Mouse (Mus musculus) CH12.LX (cell line): Measurements from ENCODE around the gene Casz1. TPM values are rescaled to one million over a fixed set of nuclear protein-coding genes. Genes with fewer than 3 reads are reported as not detected.

Experiments used
- DNase-seq: peaks from one replicate; pipeline ENCODE4 v3.0.0-alpha.2; 2013; ENCODE audit errors: extremely low read depth
- H3K27ac ChIP-seq: 2 replicates; pipeline ENCODE4 v1.5.1; 2012; ENCODE audit warnings: low read depth, mild to moderate bottlenecking, control low read depth, moderate library complexity; ENCODE audit not compliant: insufficient read depth
- H3K27me3 ChIP-seq: replicated peaks from 2 replicates; pipeline ENCODE3; 2012; ENCODE audit warnings: inconsistent platforms
- H3K36me3 ChIP-seq, 2 experiments: replicated peaks in 1 of 2; 2 replicates each; pipeline versions ENCODE3 to v1.6.1; 2012; ENCODE audit warnings: inconsistent platforms in 1 of 2, low read length in 1 of 2, mild to moderate bottlenecking in 1 of 2, mixed read lengths in 1 of 2, moderate library complexity in 1 of 2; ENCODE audit not compliant: control insufficient read depth in 1 of 2, insufficient read depth in 1 of 2
- H3K4me1 ChIP-seq, 2 experiments: 2 replicates each; pipeline ENCODE4 v1.6.1; 2012; ENCODE audit warnings: inconsistent platforms in 1 of 2, moderate library complexity in 1 of 2; ENCODE audit not compliant: insufficient read depth in 2 of 2, control insufficient read depth in 1 of 2
- H3K4me2 ChIP-seq: 2 replicates; pipeline ENCODE4 v1.6.1; 2012; ENCODE audit warnings: low read depth, mild to moderate bottlenecking, control low read depth; ENCODE audit not compliant: poor library complexity, insufficient read depth, severe bottlenecking
- H3K4me3 ChIP-seq, 3 experiments: fragments of 150-350 bp in 1 of 3; sonication (generic) in 1 of 3; replicated peaks in 1 of 3; 2 replicates each; pipeline versions ENCODE3 to v1.5.1; 2011 to 2012; ENCODE audit warnings: low read depth in 2 of 3, low read length in 2 of 3, mild to moderate bottlenecking in 2 of 3, moderate library complexity in 2 of 3, control low read depth in 1 of 3, improper control_type of control experiment in 1 of 3, inconsistent platforms in 1 of 3, mixed read lengths in 1 of 3; ENCODE audit not compliant: poor library complexity in 1 of 3
- H3K79me2 ChIP-seq: replicated peaks from 2 replicates; pipeline ENCODE4 v1.6.1; 2012; ENCODE audit warnings: mild to moderate bottlenecking, moderate library complexity; ENCODE audit not compliant: control insufficient read depth, poor library complexity, insufficient read depth, severe bottlenecking; ENCODE audit errors: extremely low read depth
- H3K9ac ChIP-seq: 2 replicates; pipeline ENCODE4 v1.6.1; 2012; ENCODE audit warnings: low read depth, mild to moderate bottlenecking, control low read depth, moderate library complexity; ENCODE audit not compliant: insufficient read depth
- H3K9me3 ChIP-seq: replicated peaks from 2 replicates; pipeline ENCODE3; 2012; ENCODE audit warnings: low read length, inconsistent platforms, mixed read lengths
- BHLHE40 ChIP-seq: IDR thresholded peaks from 2 replicates; pipeline ENCODE4 v1.6.1; 2011; ENCODE audit warnings: mild to moderate bottlenecking, low read depth, low read length, improper control_type of control experiment
- CHD1 ChIP-seq: IDR thresholded peaks from 2 replicates; pipeline ENCODE4 v1.6.1; 2012; ENCODE audit warnings: low read depth, low read length, improper control_type of control experiment, inconsistent platforms
- CHD2 ChIP-seq: IDR thresholded peaks from 2 replicates; pipeline ENCODE4 v1.6.1; 2011; ENCODE audit warnings: low read length, improper control_type of control experiment
- CTCF ChIP-seq, 2 experiments: IDR thresholded peaks in 1 of 2; conservative IDR thresholded peaks in 1 of 2; 2 replicates each; pipeline ENCODE4 v1.5.1; 2011 to 2012; ENCODE audit warnings: low read depth in 2 of 2, low read length in 2 of 2, improper control_type of control experiment in 1 of 2, inconsistent platforms in 1 of 2, mild to moderate bottlenecking in 1 of 2, moderate library complexity in 1 of 2
- E2F4 ChIP-seq: IDR thresholded peaks from 2 replicates; pipeline ENCODE4 v1.6.1; 2011; ENCODE audit warnings: low read depth, low read length, improper control_type of control experiment; ENCODE audit not compliant: insufficient replicate concordance
- ELF1 ChIP-seq: IDR thresholded peaks from 2 replicates; pipeline ENCODE4 v1.6.1; 2014; ENCODE audit warnings: low read depth, mild to moderate bottlenecking, inconsistent platforms, low read length, improper control_type of control experiment
- ETS1 ChIP-seq: conservative IDR thresholded peaks from 2 replicates; pipeline ENCODE4 v1.6.1; 2012; ENCODE audit warnings: low read depth, mild to moderate bottlenecking, inconsistent platforms, low read length, improper control_type of control experiment, moderate library complexity
- HCFC1 ChIP-seq: IDR thresholded peaks from 2 replicates; pipeline ENCODE4 v1.6.1; 2012; ENCODE audit warnings: low read depth, mild to moderate bottlenecking, inconsistent platforms, low read length, improper control_type of control experiment
- JUND ChIP-seq: conservative IDR thresholded peaks from 2 replicates; pipeline ENCODE4 v1.6.1; 2011; ENCODE audit warnings: low read depth, low read length, improper control_type of control experiment
- KAT2A ChIP-seq: IDR thresholded peaks from 2 replicates; pipeline ENCODE4 v1.6.1; 2012; ENCODE audit warnings: low read length, improper control_type of control experiment, inconsistent platforms; ENCODE audit not compliant: insufficient replicate concordance
- MAX ChIP-seq: IDR thresholded peaks from 2 replicates; pipeline ENCODE4 v1.6.1; 2011; ENCODE audit warnings: low read length, improper control_type of control experiment
- MAZ ChIP-seq: IDR thresholded peaks from 2 replicates; pipeline ENCODE4 v1.6.1; 2012; ENCODE audit warnings: low read depth, mild to moderate bottlenecking, inconsistent platforms, low read length, improper control_type of control experiment, moderate library complexity
- MEF2A ChIP-seq: IDR thresholded peaks from 2 replicates; pipeline ENCODE4 v1.6.1; 2014; ENCODE audit warnings: low read depth, mild to moderate bottlenecking, inconsistent platforms, low read length, improper control_type of control experiment, borderline replicate concordance
- NELFE ChIP-seq: IDR thresholded peaks from 2 replicates; pipeline ENCODE4 v1.6.1; 2011; ENCODE audit warnings: low read depth, low read length, improper control_type of control experiment
- PAX5 ChIP-seq: IDR thresholded peaks from 2 replicates; pipeline ENCODE4 v1.6.1; 2012; ENCODE audit warnings: low read length, inconsistent platforms, mixed read lengths
- POLR2AphosphoS2 ChIP-seq: IDR thresholded peaks from 2 replicates; pipeline ENCODE4 v1.6.1; 2011; ENCODE audit warnings: low read depth, low read length, improper control_type of control experiment
- RAD21 ChIP-seq: IDR thresholded peaks from 2 replicates; pipeline ENCODE4 v1.6.1; 2011; ENCODE audit warnings: low read depth, mild to moderate bottlenecking, low read length, improper control_type of control experiment, moderate library complexity
- RCOR1 ChIP-seq: conservative IDR thresholded peaks from 2 replicates; pipeline ENCODE4 v1.6.1; 2012; ENCODE audit warnings: low read depth, mild to moderate bottlenecking, inconsistent platforms, low read length, improper control_type of control experiment
- SIN3A ChIP-seq: IDR thresholded peaks from 2 replicates; pipeline ENCODE4 v1.6.1; 2012; ENCODE audit warnings: low read length, improper control_type of control experiment, inconsistent platforms
- TBP ChIP-seq: conservative IDR thresholded peaks from 2 replicates; pipeline ENCODE4 v1.6.1; 2011; ENCODE audit warnings: low read depth, low read length, improper control_type of control experiment
- UBTF ChIP-seq: IDR thresholded peaks from 2 replicates; pipeline ENCODE4 v1.6.1; 2012; ENCODE audit warnings: low read depth, mild to moderate bottlenecking, inconsistent platforms, low read length, improper control_type of control experiment, moderate library complexity
- USF1 ChIP-seq: IDR thresholded peaks from 2 replicates; pipeline ENCODE4 v1.6.1; 2014; ENCODE audit warnings: low read depth, mild to moderate bottlenecking, inconsistent platforms, low read length, improper control_type of control experiment
- USF2 ChIP-seq: conservative IDR thresholded peaks from 2 replicates; pipeline ENCODE4 v1.6.1; 2011; ENCODE audit warnings: low read depth, low read length, improper control_type of control experiment
- ZNF384 ChIP-seq: IDR thresholded peaks from 2 replicates; pipeline ENCODE4 v1.6.1; 2012; ENCODE audit warnings: low read depth, low read length, improper control_type of control experiment, inconsistent platforms
- dilution Hi-C: fragments of 300-500 bp; cut with MboI; formaldehyde crosslinking; loops from 2 replicates; pipeline ENCODE4 v1.14.3; 2020; ENCODE audit warnings: low sequenced_read_pairs; ENCODE audit not compliant: extremely low pct_unique_long_range_greater_than_20kb, extremely low pct_ligation_motif_present
- in situ Hi-C: fragments of 300-500 bp; cut with MboI; formaldehyde crosslinking; loops from 3 replicates; pipeline ENCODE4 v1.14.3; 2019; ENCODE audit warnings: low sequenced_read_pairs, low pct_ligation_motif_present, low pct_unique_long_range_greater_than_20kb, mixed read lengths
- polyA plus RNA-seq: library from polyadenylated mRNA; unstranded; fragments of >175 nt; gene quantifications from 2 replicates; pipeline ENCODE4 v1.2.1, GENCODE M21; 2012; ENCODE audit warnings: low read depth; ENCODE audit not compliant: insufficient read length
- total RNA-seq, 2 experiments: library from RNA; depleted of rRNA; stranded (reverse); fragments of 300-350 nt in 1 of 2; fragments of >200 nt in 1 of 2; gene quantifications; 2 replicates each; pipeline ENCODE4 v1.2.3; 2012 to 2014

Casz1 gene
- total and polyA plus RNA-seq, 3 experiments, result 0.12 to 0.36 (median 0.17) TPM

GRCm38 (mm10) chr4:148867721-148868397, 63.6 kb downstream of the Casz1 start:
- H3K9ac ChIP-seq, result no peak overlapping the region
- in situ Hi-C loops (no loop called here), dilution Hi-C loops (no loop called here)
- no peaks in the 10 kb centered on the region for H3K79me2 ChIP-seq
- H3K27ac ChIP-seq, result no peak overlapping the region
- TF ChIP-seq NELFE, result no peak
- TF ChIP-seq RAD21, result no peak
- TF ChIP-seq USF2, result no peak
- TF ChIP-seq CTCF (conservative IDR thresholded peaks at IDR 0.05 in 1 of 2, IDR thresholded peaks at IDR 0.05 in 1 of 2; ENCODE audit: low read depth in 2 of 2, low read length in 2 of 2), result no peak
- no peak for TF ChIP-seq ZNF384
- TF ChIP-seq KAT2A, result no peak
- no peak for TF ChIP-seq HCFC1
- no peak for TF ChIP-seq USF1
- no peak for TF ChIP-seq MEF2A
- TF ChIP-seq MAX, result no peak
- no peak for TF ChIP-seq SIN3A
- TF ChIP-seq ELF1, result no peak
- TF ChIP-seq CHD2, result no peak
- TF ChIP-seq UBTF, result no peak
- TF ChIP-seq POLR2AphosphoS2, result no peak
- no peak for DNase-seq
- no peaks in the 10 kb centered on the region for H3K9me3 ChIP-seq
- no peaks in the 10 kb centered on the region for H3K4me1 ChIP-seq
- no peaks in the 10 kb centered on the region for H3K36me3 ChIP-seq
- H3K27me3 ChIP-seq, result peaks cover 78% of the 10 kb centered on the region
- H3K4me3 ChIP-seq, result no peak overlapping the region
- H3K4me2 ChIP-seq, result no peak overlapping the region

GRCm38 (mm10) chr4:148869566-148869965, 65.3 kb downstream of the Casz1 start:
- Histone ChIP-seq H3K27ac (no peak overlapping the region), H3K4me1 (no peaks in the 10 kb centered on the region), H3K4me3 (no peak overlapping the region), H3K36me3 (no peaks in the 10 kb centered on the region), H3K4me2 (no peak overlapping the region), H3K9ac (no peak overlapping the region), H3K79me2 (no peaks in the 10 kb centered on the region), H3K27me3 (peaks cover 87% of the 10 kb centered on the region), H3K9me3 (no peaks in the 10 kb centered on the region)
- in situ Hi-C loops (no loop called here), dilution Hi-C loops (no loop called here)
- TF ChIP-seq CTCF (conservative IDR thresholded peaks at IDR 0.05 in 1 of 2, IDR thresholded peaks at IDR 0.05 in 1 of 2; ENCODE audit: low read depth in 2 of 2, low read length in 2 of 2) (no peak), RCOR1 (no peak), HCFC1 (no peak), MAZ (no peak), JUND (no peak), ETS1 (no peak), E2F4 (no peak), UBTF (no peak), CHD1 (no peak), PAX5 (no peak), POLR2AphosphoS2 (no peak), BHLHE40 (no peak), TBP (no peak), MAX (no peak), RAD21 (no peak)
- no peak for DNase-seq
